Mouse (Mus musculus) spleen, postnatal 14 days (tissue): Measurements from ENCODE around the gene Hist2h2be.
"Not testable (repeated sequence)": the region's sequence is repeated elsewhere in the genome, so short reads cannot be mapped to it uniquely, and the experiment has no call there.

Experiments
- DNase-seq, 2 experiments: peaks; one replicate each; pipeline ENCODE4 v3.0.0; 2021 to 2022; ENCODE audit warnings: low spot score in 2 of 2

Gene Hist2h2be

GRCm38 (mm10) chr3:96238954-96239793, 18.3 kb downstream of the Hist2h2be start, which contains the start of gene Hist2h3c2:
TSS of gene Hist2h3c2 (minus strand) at chr3:96239127.
- DNase-seq, result peak; percentile 47 to 57

GRCm38 (mm10) chr3:96239949-96240798, 19.3 kb downstream of the Hist2h2be start, which contains the start of gene Hist2h2aa2:
TSS of gene Hist2h2aa2 (minus strand) at chr3:96240276.
- peak; percentile 96 to 98 for DNase-seq

GRCm38 (mm10) chr3:96240799-96241197, 19.9 kb downstream of the Hist2h2be start:
- DNase-seq, result no peak

GRCm38 (mm10) chr3:96243921-96244572, 23.1 kb downstream of the Hist2h2be start:
- no peak for DNase-seq

- DNase-seq, result peak; percentile 78 to 79
These were observed 24.3 kb downstream of the Hist2h2be start, which contains the start of gene Hist2h2aa1 for GRCm38 (mm10) chr3:96245003-96245886. TSS of gene Hist2h2aa1 (plus strand) at chr3:96245497.

GRCm38 (mm10) chr3:96246018-96246417, 25.1 kb downstream of the Hist2h2be start:
- DNase-seq, result not testable (repeated sequence)

- not testable (repeated sequence) for DNase-seq
These were observed 25.5 kb downstream of the Hist2h2be start, which contains the start of gene Hist2h3c1 for GRCm38 (mm10) chr3:96246427-96246856. TSS of gene Hist2h3c1 (plus strand) at chr3:96246685.

- no peak for DNase-seq
These were observed 26.6 kb downstream of the Hist2h2be start for GRCm38 (mm10) chr3:96247356-96248140.

- DNase-seq, result no peak
These were observed 27.5 kb downstream of the Hist2h2be start for GRCm38 (mm10) chr3:96248141-96249033.

GRCm38 (mm10) chr3:96249034-96249345, 28.1 kb downstream of the Hist2h2be start:
- no peak for DNase-seq

GRCm38 (mm10) chr3:96250890-96251289, 30.0 kb downstream of the Hist2h2be start:
- DNase-seq, result no peak

- no peak for DNase-seq
These were observed 30.9 kb downstream of the Hist2h2be start for GRCm38 (mm10) chr3:96251787-96252186.

GRCm38 (mm10) chr3:96254683-96255355, 33.9 kb downstream of the Hist2h2be start:
- no peak for DNase-seq

- no peak for DNase-seq
These were observed 35.1 kb downstream of the Hist2h2be start for GRCm38 (mm10) chr3:96255926-96256593.

- no peak for DNase-seq
These were observed 36.3 kb downstream of the Hist2h2be start for GRCm38 (mm10) chr3:96257190-96257589.

GRCm38 (mm10) chr3:96260220-96260619, 39.3 kb downstream of the Hist2h2be start:
- DNase-seq, result no peak

- no peak for DNase-seq
These were observed 40.7 kb downstream of the Hist2h2be start for GRCm38 (mm10) chr3:96261623-96262022.
